Mouse (Mus musculus) kidney, embryonic 14.5 days (tissue): ENCODE data around the gene Krt73. TPM values are rescaled to one million over a fixed set of nuclear protein-coding genes. Genes with fewer than 3 reads are reported as not detected.

Source experiments
- ATAC-seq: fragments of 200-750 bp; cut with Nextera tagmentation; 2 replicates; pipeline ENCODE4 v1.8.0; 2017; ENCODE audit warnings: moderate number of reproducible peaks, mild to moderate bottlenecking, moderate TSS enrichment, moderate library complexity; ENCODE audit not compliant: low FRiP score, low TSS enrichment
- H3K27ac ChIP-seq: fragments of 300-500 bp; sonication (generic); 2 replicates; pipeline ENCODE4 v1.5.1; 2014; ENCODE audit warnings: low read depth, mild to moderate bottlenecking, low read length, moderate library complexity, mixed read lengths
- H3K27me3 ChIP-seq: fragments of 300-500 bp; sonication (generic); 2 replicates; pipeline ENCODE4 v1.6.1; 2014; ENCODE audit warnings: mild to moderate bottlenecking, low read length; ENCODE audit not compliant: control insufficient read depth, insufficient read depth
- H3K36me3 ChIP-seq: fragments of 300-500 bp; sonication (generic); 2 replicates; pipeline ENCODE4 v1.6.1; 2014; ENCODE audit warnings: low read length, mixed read lengths; ENCODE audit not compliant: control insufficient read depth, insufficient read depth
- H3K4me1 ChIP-seq: fragments of 300-500 bp; sonication (generic); 2 replicates; pipeline ENCODE4 v1.6.1; 2014; ENCODE audit warnings: low read length, mixed read lengths; ENCODE audit not compliant: control insufficient read depth, insufficient read depth
- H3K4me2 ChIP-seq: fragments of 300-500 bp; sonication (generic); replicated peaks from 2 replicates; pipeline ENCODE4 v1.6.1; 2014; ENCODE audit warnings: low read depth, mild to moderate bottlenecking, low read length
- H3K4me3 ChIP-seq: fragments of 300-500 bp; sonication (generic); 2 replicates; pipeline ENCODE4 v1.5.1; 2014; ENCODE audit warnings: mild to moderate bottlenecking, low read length
- H3K9ac ChIP-seq: fragments of 300-500 bp; sonication (generic); 2 replicates; pipeline ENCODE4 v1.6.1; 2014; ENCODE audit warnings: low read depth, mild to moderate bottlenecking, low read length, moderate library complexity
- H3K9me3 ChIP-seq: fragments of 300-500 bp; sonication (generic); 2 replicates; pipeline ENCODE4 v1.6.1; 2016; ENCODE audit warnings: low read length; ENCODE audit not compliant: control insufficient read depth
- WGBS: fragments of 180-500 bp; shearing (Covaris S2); extraction: QIAGEN DNeasy Blood & Tissue Kit; methylation state at CpG from one replicate; pipeline ENCODE4 v1.1.7; 2014; 5-methylcytosine and 5-hydroxymethylcytosine counted together
- polyA plus RNA-seq: library from polyadenylated mRNA; unstranded; fragments of >200 nt; fragmentation: Nextera tagmentation; extraction: Ambion mirVana; gene quantifications from 2 replicates; pipeline ENCODE4 v1.2.1, GENCODE M21; 2014

Krt73 gene
- not detected in 2 replicates for polyA plus RNA-seq

DNA sequence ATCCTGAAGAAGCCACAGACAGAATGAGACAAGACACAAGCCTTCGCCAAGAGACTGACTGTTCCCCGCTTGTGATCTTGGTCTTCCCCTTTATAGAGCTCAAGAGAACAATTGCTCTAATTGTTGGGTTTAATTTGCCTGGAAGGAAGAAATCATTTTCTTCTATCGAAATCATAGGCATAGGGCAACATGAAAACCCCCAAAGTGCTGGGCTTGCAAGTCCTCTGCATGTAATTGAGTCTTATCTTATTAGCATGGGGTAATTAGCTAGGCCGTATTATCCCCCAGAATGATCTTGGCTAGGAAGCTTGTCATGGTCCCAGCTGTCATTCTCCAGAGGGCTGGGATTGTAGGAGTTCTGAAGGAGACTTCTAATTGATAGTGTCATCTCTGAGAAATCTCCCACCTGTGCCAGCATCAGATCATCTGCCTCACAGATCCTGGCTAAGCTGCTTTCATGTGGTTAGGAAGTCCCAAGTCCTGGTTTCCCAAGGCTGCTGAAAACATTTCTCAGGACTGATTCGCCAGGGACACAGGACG, at the start of gene Krt73:
Gene Krt73, minus strand, starts transcription at position 51 of the 540 bp plus-strand sequence.
- WGBS: 86% methylated on average over 6 of the region's 6 CpGs
- H3K36me3 ChIP-seq: no peaks in the 10 kb centered on the region
- H3K27ac ChIP-seq: no peak within 1 kb of the TSS
- H3K4me2 ChIP-seq: no peak within 1 kb of the TSS
- H3K4me3 ChIP-seq: no peak within 1 kb of the TSS
- peaks cover 3% of the 10 kb centered on the region; the same call in 1 of the 2 replicates for H3K27me3 ChIP-seq
- no peaks in the 10 kb centered on the region for H3K4me1 ChIP-seq
- no peaks in the 10 kb centered on the region for H3K9me3 ChIP-seq
- H3K9ac ChIP-seq: no peak within 1 kb of the TSS
- no peak for ATAC-seq

DNA sequence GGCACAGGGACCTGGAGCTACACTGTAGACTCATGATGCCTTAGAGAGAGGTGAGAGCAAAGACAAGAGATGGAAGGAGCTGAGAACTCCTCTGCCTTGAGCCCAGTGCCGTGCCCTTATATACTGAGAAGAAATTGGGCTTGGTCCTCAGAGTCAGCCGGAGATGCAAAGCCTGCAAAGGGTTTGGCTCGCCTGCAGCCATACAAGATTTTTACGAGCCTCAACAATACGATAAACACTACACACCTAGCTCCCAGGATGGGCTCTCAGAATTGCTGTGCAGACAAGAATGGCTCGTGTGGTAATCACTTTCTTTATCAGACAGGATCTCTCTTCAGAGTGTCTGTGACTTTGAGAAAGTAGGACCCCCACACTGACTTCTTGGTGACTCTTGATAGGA, 48.5 kb upstream of the Krt73 start, which contains the start of gene Krt1:
Gene Krt1, minus strand, starts transcription at position 101 of the 400 bp plus-strand sequence.
- Histone ChIP-seq H3K27me3 (peaks cover 17% of the 10 kb centered on the region; the same call in 1 of the 2 replicates), H3K36me3 (no peaks in the 10 kb centered on the region), H3K9me3 (no peaks in the 10 kb centered on the region), H3K27ac (no peak within 1 kb of the TSS), H3K4me2 (no peak within 1 kb of the TSS), H3K4me1 (no peaks in the 10 kb centered on the region), H3K9ac (no peak within 1 kb of the TSS), H3K4me3 (no peak within 1 kb of the TSS)
- no peak for ATAC-seq
- 72% methylated on average over 6 of the region's 6 CpGs for WGBS

DNA sequence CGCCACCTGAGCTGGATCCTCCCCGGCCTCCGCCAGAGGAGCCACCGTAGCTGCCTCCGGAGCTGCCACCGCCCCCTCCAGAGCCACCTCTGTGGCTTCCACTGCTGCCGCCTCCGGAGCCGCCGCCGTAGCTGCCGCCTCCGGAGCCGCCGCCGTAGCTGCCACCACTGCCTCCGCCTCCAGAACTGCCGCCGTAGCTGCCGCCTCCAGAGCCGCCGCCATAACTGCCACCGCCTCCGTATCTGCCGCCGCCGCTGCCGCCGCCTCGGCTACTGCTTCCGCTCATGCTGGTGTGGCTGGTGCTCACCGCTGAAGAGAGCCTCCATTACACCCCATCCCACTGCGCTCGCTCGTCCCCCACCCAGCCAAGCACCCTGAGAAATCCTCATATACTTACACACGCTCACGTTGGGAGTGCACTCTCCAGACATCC, 43.8 kb upstream of the Krt73 start:
- H3K9ac ChIP-seq: peak overlapping the region; percentile 65
- 0 out of 2 replicates have a peak, but pooled peaks have one; percentile 68 for ATAC-seq
- peak overlapping the region; percentile 53 for H3K4me3 ChIP-seq
- H3K4me2 ChIP-seq: peak overlapping the region; percentile 83
- no peaks in the 10 kb centered on the region for H3K4me1 ChIP-seq
- H3K9me3 ChIP-seq: no peaks in the 10 kb centered on the region
- no peak overlapping the region for H3K27ac ChIP-seq
- WGBS: under 1% methylated on average over 36 of the region's 37 CpGs
- H3K36me3 ChIP-seq: no peaks in the 10 kb centered on the region
- peaks cover 12% of the 10 kb centered on the region; the same call in 1 of the 2 replicates for H3K27me3 ChIP-seq

DNA sequence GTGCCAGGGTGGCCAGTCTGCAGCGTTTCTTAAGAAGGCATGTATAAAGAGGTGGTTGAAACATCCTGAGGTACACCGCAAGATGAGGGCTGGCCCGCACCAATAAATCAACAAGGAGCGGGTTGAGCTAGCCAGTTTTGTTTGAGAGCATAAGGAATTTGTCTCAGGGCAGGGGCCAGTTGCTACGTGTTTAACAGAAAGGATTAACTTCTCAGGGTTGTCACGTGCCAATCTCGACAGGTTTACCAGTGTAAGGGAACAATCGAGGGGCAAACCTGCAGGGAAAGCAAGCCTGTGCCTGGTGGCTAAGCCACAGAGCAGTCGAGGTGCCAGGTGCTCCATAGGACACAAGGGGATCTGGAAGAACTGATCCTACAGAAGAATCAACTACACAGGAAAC, 41.0 kb upstream of the Krt73 start:
- ATAC-seq: no peak
- H3K27me3 ChIP-seq: peaks cover 12% of the 10 kb centered on the region; the same call in 1 of the 2 replicates
- no peak overlapping the region for H3K4me2 ChIP-seq
- no peak overlapping the region for H3K4me3 ChIP-seq
- H3K9me3 ChIP-seq: no peaks in the 10 kb centered on the region
- H3K9ac ChIP-seq: no peak overlapping the region
- 61% methylated on average over 9 of the region's 9 CpGs for WGBS
- H3K4me1 ChIP-seq: no peaks in the 10 kb centered on the region
- no peak overlapping the region for H3K27ac ChIP-seq
- no peaks in the 10 kb centered on the region for H3K36me3 ChIP-seq

DNA sequence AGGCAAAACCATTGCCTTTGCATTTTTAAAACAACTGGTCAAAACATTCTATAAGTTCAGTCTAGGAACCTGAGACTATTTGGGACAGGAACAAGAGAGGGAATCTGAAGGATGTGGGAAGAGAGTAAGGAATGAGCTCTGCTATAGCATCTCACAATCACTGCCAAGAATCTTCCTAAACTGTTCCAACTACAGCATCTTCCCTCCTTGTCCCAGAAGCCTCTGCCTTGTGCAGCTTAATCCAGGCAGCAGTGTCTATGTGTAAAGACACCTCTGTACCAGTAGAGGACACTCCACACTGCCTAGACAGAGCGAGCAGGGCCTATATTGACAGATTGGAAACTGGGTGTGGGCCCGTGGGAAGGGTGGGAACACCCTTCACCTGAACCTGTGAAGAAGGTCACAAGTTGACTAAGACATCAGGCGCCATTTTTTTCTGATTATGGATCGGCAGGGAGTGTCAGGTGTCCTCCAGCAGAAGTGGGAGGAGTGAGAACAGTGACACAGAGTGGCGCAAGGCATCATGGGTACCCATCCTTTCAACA, 32.7 kb upstream of the Krt73 start:
- H3K36me3 ChIP-seq: no peaks in the 10 kb centered on the region
- H3K9me3 ChIP-seq: no peaks in the 10 kb centered on the region
- 74% methylated on average over 5 of the region's 5 CpGs for WGBS
- no peak overlapping the region for H3K27ac ChIP-seq
- H3K4me1 ChIP-seq: no peaks in the 10 kb centered on the region
- no peaks in the 10 kb centered on the region for H3K27me3 ChIP-seq
- H3K9ac ChIP-seq: no peak overlapping the region
- ATAC-seq: no peak
- H3K4me2 ChIP-seq: no peak overlapping the region
- H3K4me3 ChIP-seq: no peak overlapping the region

DNA sequence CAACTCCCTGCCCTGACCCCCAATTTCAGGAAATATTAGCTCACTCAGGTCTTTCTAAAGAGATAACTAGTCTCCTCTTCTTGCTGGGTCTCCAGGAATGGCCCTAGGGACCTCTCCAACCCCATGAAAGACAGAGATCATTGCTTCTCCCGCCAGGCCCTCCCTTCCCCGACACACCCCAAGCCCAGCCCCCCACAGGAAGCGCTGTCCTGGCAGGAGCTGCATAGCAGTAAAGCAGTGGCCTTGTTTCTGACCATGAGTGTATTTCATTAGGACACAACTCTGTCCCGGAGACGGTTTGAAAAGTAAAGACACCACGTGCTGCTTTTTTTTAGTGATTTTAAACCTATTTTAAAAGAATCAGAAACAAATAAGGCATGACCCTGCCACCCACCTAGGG, 31.0 kb upstream of the Krt73 start:
- Histone ChIP-seq H3K9ac (no peak overlapping the region), H3K27ac (no peak overlapping the region), H3K9me3 (no peaks in the 10 kb centered on the region), H3K4me3 (no peak overlapping the region), H3K36me3 (no peaks in the 10 kb centered on the region), H3K27me3 (no peaks in the 10 kb centered on the region), H3K4me1 (no peaks in the 10 kb centered on the region), H3K4me2 (no peak overlapping the region)
- no peak for ATAC-seq
- 22% methylated on average over 6 of the region's 6 CpGs for WGBS

DNA sequence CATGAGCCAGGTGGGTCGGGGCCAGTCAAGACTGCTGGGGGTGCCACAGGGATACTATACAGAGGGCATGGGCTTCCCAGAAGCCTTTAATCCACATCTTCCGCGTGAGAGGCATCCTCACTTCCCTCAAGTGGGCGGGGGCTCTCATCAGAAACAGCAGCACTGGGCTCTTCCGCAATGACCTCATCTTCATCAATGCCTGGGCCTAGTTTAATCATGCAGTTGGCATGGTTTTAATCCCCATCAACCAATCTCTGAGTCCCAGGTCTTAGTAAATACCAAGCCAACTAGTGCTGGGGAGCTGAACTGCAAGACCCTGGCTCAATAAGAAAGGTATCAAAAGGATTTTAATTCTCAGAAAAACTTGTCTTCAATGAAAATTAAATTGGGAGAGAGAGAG, 27.3 kb upstream of the Krt73 start:
- no peak for ATAC-seq
- H3K27me3 ChIP-seq: no peaks in the 10 kb centered on the region
- no peak overlapping the region for H3K4me3 ChIP-seq
- no peak overlapping the region for H3K4me2 ChIP-seq
- no peaks in the 10 kb centered on the region for H3K4me1 ChIP-seq
- H3K9ac ChIP-seq: no peak overlapping the region
- 79% methylated on average over 5 of the region's 5 CpGs for WGBS
- no peak overlapping the region for H3K27ac ChIP-seq
- no peaks in the 10 kb centered on the region for H3K36me3 ChIP-seq
- no peaks in the 10 kb centered on the region for H3K9me3 ChIP-seq

DNA sequence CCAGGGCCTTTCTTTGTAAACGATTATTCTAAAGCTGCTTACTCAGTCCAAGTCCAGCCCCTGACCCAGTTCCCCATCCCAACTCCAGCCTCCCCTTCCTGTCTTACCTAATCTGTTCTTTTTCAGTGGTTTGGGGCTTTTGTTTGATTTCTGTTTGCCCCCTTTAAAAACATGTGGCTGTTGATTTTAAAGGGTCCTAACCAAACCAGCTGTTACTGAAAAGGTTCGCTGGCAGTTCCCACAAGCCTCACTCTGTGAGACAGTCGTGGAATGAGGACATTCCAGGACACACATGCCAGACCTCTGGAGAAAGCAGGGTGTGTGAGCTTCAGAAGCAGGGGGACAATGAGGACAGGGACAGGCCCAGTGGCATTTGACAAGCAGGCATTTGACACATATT, 19.6 kb upstream of the Krt73 start:
- no peaks in the 10 kb centered on the region for H3K36me3 ChIP-seq
- no peak overlapping the region for H3K4me2 ChIP-seq
- H3K9me3 ChIP-seq: no peaks in the 10 kb centered on the region
- 29% methylated on average over 3 of the region's 3 CpGs for WGBS
- no peak overlapping the region for H3K27ac ChIP-seq
- H3K4me3 ChIP-seq: no peak overlapping the region
- no peak for ATAC-seq
- H3K9ac ChIP-seq: no peak overlapping the region
- no peaks in the 10 kb centered on the region for H3K4me1 ChIP-seq
- no peaks in the 10 kb centered on the region for H3K27me3 ChIP-seq

DNA sequence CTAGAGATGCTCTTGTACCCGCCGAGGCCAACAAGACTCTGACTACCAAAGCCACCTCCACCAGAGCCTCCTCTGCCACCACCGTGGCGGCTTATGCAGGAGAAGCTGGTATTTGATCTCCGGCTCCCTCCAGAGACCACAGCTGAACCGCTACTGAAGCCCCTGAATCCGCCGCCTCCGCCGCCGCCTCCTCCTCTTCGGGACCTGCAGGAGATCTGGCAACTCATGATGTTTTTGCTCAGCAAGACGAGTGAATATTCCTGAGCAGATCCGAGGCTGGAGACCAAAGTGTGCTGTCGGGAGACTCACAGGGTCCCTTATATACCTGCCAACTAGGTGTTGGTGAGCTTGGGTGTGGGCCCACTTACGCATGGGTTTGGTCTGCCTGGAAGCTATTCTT, 15.7 kb upstream of the Krt73 start, which contains the start of gene Krt2:
Gene Krt2, minus strand, starts transcription at position 295 of the 400 bp plus-strand sequence.
- H3K9me3 ChIP-seq: no peaks in the 10 kb centered on the region
- no peaks in the 10 kb centered on the region for H3K27me3 ChIP-seq
- WGBS: 83% methylated on average over 16 of the region's 16 CpGs
- H3K4me1 ChIP-seq: no peaks in the 10 kb centered on the region
- ATAC-seq: no peak
- no peaks in the 10 kb centered on the region for H3K36me3 ChIP-seq
- H3K27ac ChIP-seq: no peak within 1 kb of the TSS
- no peak within 1 kb of the TSS for H3K9ac ChIP-seq
- H3K4me2 ChIP-seq: no peak within 1 kb of the TSS
- no peak within 1 kb of the TSS for H3K4me3 ChIP-seq
